Mouse (Mus musculus) brain, embryonic 14.5 days (tissue): Measurements from ENCODE around the gene Tmpo.

Source experiments
- CTCF ChIP-seq: fragments of 200-500 bp; IDR thresholded peaks from 2 replicates; pipeline ENCODE4 v1.5.1; 2012; ENCODE audit warnings: inconsistent platforms, mild to moderate bottlenecking, moderate library complexity, borderline replicate concordance; ENCODE audit not compliant: insufficient read depth, insufficient read length; ENCODE audit errors: extremely low read depth
- POLR2A ChIP-seq: fragments of 200-500 bp; IDR thresholded peaks from 2 replicates; pipeline ENCODE4 v1.6.1; 2012; ENCODE audit warnings: mild to moderate bottlenecking, inconsistent platforms, borderline replicate concordance; ENCODE audit not compliant: poor library complexity, insufficient read depth, insufficient read length, severe bottlenecking; ENCODE audit errors: extremely low read depth

DNA sequence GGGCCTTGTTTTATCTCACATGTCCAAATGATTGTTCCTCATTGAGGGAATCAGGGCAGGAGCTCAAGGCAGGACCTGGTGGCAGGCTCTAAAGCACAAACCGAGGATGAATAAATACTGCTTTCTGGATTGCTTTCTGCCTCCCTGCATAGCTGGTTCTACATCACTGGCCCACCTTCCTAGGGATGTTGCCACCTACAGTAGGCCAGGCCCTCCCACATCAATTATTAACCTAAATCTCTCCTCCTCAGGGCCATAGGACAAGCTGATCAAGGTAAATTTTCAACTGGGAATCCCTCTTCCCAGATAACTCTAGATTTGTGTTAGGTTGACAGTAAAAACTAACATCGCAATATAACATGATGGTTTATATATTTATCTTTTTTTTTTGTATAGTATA, 4.6 kb upstream of the Tmpo start:
- TF ChIP-seq POLR2A = no peak
- no peak for TF ChIP-seq CTCF
